Mouse (Mus musculus): ENCODE measurements around the gene Fndc10. TPM values are rescaled to one million over a fixed set of nuclear protein-coding genes. Genes with fewer than 3 reads are reported as not detected.

Fndc10 gene
- polyA plus RNA-seq, 1 experiment from 2014 or later, result 6.3 TPM

DNA sequence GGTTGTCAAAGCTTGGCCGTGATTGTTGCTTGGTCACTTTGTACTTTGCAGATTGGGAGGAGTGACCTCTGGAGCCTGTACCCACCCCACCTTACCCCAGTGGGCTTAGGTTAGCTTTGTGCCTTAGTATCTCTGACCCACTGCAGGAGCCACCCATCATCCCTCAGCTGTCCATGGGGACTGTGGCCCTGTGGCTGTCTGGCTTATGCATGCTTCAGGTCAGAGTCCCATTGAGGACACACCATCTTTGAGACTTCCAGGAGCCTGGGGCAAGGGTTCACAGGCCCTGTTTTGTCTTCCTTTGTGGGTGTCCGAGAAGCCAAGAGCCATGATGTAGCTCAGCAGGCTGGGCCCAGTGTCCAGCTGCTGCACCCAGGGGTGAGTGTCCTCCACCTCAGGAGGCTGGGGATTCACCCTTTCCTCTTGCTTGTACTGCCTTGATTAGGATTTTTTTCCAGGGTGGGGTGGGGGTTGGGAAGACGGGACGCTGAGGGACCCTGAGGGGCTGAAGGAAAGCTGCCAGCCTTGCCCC, 1.5 kb downstream of the Fndc10 start:
- peak overlapping the region; percentile 79 for H3K9ac ChIP-seq (replicated peaks; ENCODE audit: low read length)
- WGBS, result 76% methylated on average over 4 of the region's 4 CpGs
- H3K36me3 ChIP-seq (ENCODE audit: control insufficient read depth, insufficient read depth, low read length), result no peaks in the 10 kb centered on the region
- no peak overlapping the region for H3K27ac ChIP-seq (replicated peaks; ENCODE audit: low read depth, low read length)
- peaks cover 10% of the 10 kb centered on the region for H3K27me3 ChIP-seq (ENCODE audit: control insufficient read depth, insufficient read depth, low read length)
- peaks cover 15% of the 10 kb centered on the region for H3K4me1 ChIP-seq (ENCODE audit: control insufficient read depth, insufficient read depth, low read length)
- H3K9me3 ChIP-seq (ENCODE audit: control insufficient read depth, low read length), result no peaks in the 10 kb centered on the region
- peak overlapping the region; percentile 64 for H3K4me3 ChIP-seq (replicated peaks; ENCODE audit: low read depth, low read length)
- peak overlapping the region; percentile 82 for H3K4me2 ChIP-seq (ENCODE audit: low read length)
- DNase-seq (no peak), ATAC-seq (ENCODE audit: low FRiP score, low TSS enrichment) (no peak)

DNA sequence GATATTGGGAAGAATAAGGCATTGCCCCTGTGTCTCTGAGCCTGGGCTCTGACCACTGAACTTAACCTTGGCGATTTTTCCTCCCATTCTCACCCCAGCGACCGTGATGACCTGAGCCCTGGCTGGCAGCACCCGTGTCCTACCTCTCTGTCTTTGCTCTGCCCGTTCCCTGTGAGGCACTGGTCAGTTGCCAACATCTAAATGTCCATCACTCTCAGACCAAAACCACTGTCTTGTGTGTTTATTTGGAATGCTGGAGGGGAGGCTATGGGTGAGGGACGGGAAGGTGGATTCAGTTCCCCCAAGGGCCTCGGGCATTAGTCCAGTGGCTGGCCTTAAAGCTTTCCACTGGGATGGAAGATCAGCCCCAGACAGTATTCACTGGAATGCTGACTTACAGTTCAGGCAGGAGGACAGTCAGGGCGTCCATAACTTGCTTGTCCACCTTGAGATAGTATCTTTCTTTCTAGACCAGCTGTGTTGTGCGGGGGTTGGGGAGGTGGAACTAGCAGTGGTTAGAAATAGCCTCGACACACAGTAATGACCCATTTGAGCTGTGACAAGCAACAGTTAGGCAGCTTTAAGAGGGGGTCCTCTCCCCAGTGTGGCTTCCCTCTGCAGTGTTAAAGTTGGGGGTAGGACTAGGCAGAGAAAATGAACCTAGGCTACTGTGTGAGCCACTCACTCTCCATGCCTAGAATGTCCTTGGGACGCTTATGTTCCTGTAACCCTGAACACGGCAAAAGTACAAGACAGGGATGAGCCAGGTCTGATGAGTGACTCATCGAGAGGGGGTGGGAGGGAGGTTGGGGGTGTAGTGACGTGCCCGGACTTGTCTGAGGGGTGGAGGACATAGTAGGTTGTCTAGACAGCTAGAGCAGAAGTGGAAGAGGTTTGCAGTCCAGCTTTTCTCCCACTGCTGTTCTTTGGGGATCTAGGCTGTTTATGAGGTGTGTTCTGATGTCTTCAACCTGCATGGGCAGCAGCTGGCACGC, 2.4 kb downstream of the Fndc10 start:
- no peak for DNase-seq
- Histone ChIP-seq H3K9ac (replicated peaks; ENCODE audit: low read length) (peak overlapping the region; percentile 79; the same call in 1 of the 2 replicates), H3K9me3 (ENCODE audit: control insufficient read depth, low read length) (no peaks in the 10 kb centered on the region), H3K27me3 (ENCODE audit: control insufficient read depth, insufficient read depth, low read length) (peaks cover 10% of the 10 kb centered on the region), H3K4me3 (replicated peaks; ENCODE audit: low read depth, low read length) (no peak overlapping the region; the same call in 1 of the 2 replicates), H3K4me1 (ENCODE audit: control insufficient read depth, insufficient read depth, low read length) (peaks cover 15% of the 10 kb centered on the region), H3K4me2 (ENCODE audit: low read length) (peak overlapping the region; percentile 82), H3K27ac (replicated peaks; ENCODE audit: low read depth, low read length) (no peak overlapping the region), H3K36me3 (ENCODE audit: control insufficient read depth, insufficient read depth, low read length) (no peaks in the 10 kb centered on the region)
- 78% methylated on average over 16 of the region's 16 CpGs for WGBS
- no peak for ATAC-seq (ENCODE audit: low FRiP score, low TSS enrichment)

GRCm38 (mm10) chr4:155700425-155700824, 6.3 kb downstream of the Fndc10 start:
- H3K36me3 ChIP-seq (ENCODE audit: control insufficient read depth, insufficient read depth, low read length), result no peaks in the 10 kb centered on the region
- no peak overlapping the region for H3K4me3 ChIP-seq (replicated peaks; ENCODE audit: low read depth, low read length)
- peaks cover 6% of the 10 kb centered on the region for H3K27me3 ChIP-seq (ENCODE audit: control insufficient read depth, insufficient read depth, low read length)
- H3K4me1 ChIP-seq (ENCODE audit: control insufficient read depth, insufficient read depth, low read length), result peaks cover 16% of the 10 kb centered on the region
- DNase-seq, result peak; percentile 62
- no peak overlapping the region for H3K4me2 ChIP-seq (ENCODE audit: low read length)
- no peak overlapping the region for H3K27ac ChIP-seq (replicated peaks; ENCODE audit: low read depth, low read length)
- H3K9ac ChIP-seq (replicated peaks; ENCODE audit: low read length), result no peak overlapping the region
- H3K9me3 ChIP-seq (ENCODE audit: control insufficient read depth, low read length), result no peaks in the 10 kb centered on the region
- no peak for ATAC-seq (ENCODE audit: low FRiP score, low TSS enrichment)

GRCm38 (mm10) chr4:155703425-155703929, 9.3 kb downstream of the Fndc10 start:
- Histone ChIP-seq H3K36me3 (ENCODE audit: control insufficient read depth, insufficient read depth, low read length) (no peaks in the 10 kb centered on the region), H3K27ac (replicated peaks; ENCODE audit: low read depth, low read length) (no peak overlapping the region), H3K9ac (replicated peaks; ENCODE audit: low read length) (no peak overlapping the region), H3K4me1 (ENCODE audit: control insufficient read depth, insufficient read depth, low read length) (peaks cover 17% of the 10 kb centered on the region), H3K4me3 (replicated peaks; ENCODE audit: low read depth, low read length) (no peak overlapping the region), H3K27me3 (ENCODE audit: control insufficient read depth, insufficient read depth, low read length) (no peaks in the 10 kb centered on the region), H3K9me3 (ENCODE audit: control insufficient read depth, low read length) (no peaks in the 10 kb centered on the region), H3K4me2 (ENCODE audit: low read length) (no peak overlapping the region)
- 98% methylated on average over 4 of the region's 4 CpGs for WGBS
- DNase-seq (no peak), ATAC-seq (ENCODE audit: low FRiP score, low TSS enrichment) (no peak)

GRCm38 (mm10) chr4:155704721-155705591, 10.8 kb downstream of the Fndc10 start, which contains the start of gene Ssu72:
TSS of gene Ssu72 (plus strand) at chr4:155704800.
- ATAC-seq (ENCODE audit: low FRiP score, low TSS enrichment) (peak; percentile 97), DNase-seq (peak; percentile 99)
- Histone ChIP-seq H3K27ac (replicated peaks; ENCODE audit: low read depth, low read length) (peak within 1 kb of the TSS; percentile 94), H3K4me1 (ENCODE audit: control insufficient read depth, insufficient read depth, low read length) (peaks cover 17% of the 10 kb centered on the region), H3K4me2 (ENCODE audit: low read length) (peak within 1 kb of the TSS; percentile 75), H3K36me3 (ENCODE audit: control insufficient read depth, insufficient read depth, low read length) (no peaks in the 10 kb centered on the region), H3K9ac (replicated peaks; ENCODE audit: low read length) (peak within 1 kb of the TSS; percentile 82), H3K4me3 (replicated peaks; ENCODE audit: low read depth, low read length) (peak within 1 kb of the TSS; percentile 94), H3K9me3 (ENCODE audit: control insufficient read depth, low read length) (no peaks in the 10 kb centered on the region), H3K27me3 (ENCODE audit: control insufficient read depth, insufficient read depth, low read length) (no peaks in the 10 kb centered on the region)
- WGBS, result under 1% methylated on average over 83 of the region's 83 CpGs

DNA sequence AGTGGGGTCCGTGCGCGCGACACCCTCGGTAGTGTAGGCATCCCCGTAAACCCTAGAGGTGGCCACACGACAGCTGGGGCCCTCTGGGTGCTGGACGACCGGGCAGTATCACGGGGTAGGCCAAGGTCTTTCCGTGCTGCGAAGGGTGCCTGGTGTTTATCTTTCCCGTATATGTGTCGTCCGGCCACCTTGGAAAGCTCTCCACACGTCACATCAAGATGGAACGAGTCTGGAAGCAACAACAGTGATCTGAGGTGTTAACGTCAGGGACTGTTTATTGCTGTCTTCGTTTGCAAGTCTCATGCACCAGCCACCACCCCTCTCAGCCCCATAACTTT, 11.4 kb downstream of the Fndc10 start:
- Histone ChIP-seq H3K27ac (replicated peaks; ENCODE audit: low read depth, low read length) (peak overlapping the region; percentile 94), H3K27me3 (ENCODE audit: control insufficient read depth, insufficient read depth, low read length) (no peaks in the 10 kb centered on the region), H3K9me3 (ENCODE audit: control insufficient read depth, low read length) (no peaks in the 10 kb centered on the region), H3K4me3 (replicated peaks; ENCODE audit: low read depth, low read length) (peak overlapping the region; percentile 94), H3K4me1 (ENCODE audit: control insufficient read depth, insufficient read depth, low read length) (peaks cover 17% of the 10 kb centered on the region), H3K4me2 (ENCODE audit: low read length) (peak overlapping the region; percentile 75), H3K9ac (replicated peaks; ENCODE audit: low read length) (peak overlapping the region; percentile 82), H3K36me3 (ENCODE audit: control insufficient read depth, insufficient read depth, low read length) (no peaks in the 10 kb centered on the region)
- DNase-seq, result no peak
- ATAC-seq (ENCODE audit: low FRiP score, low TSS enrichment), result no peak
- under 1% methylated on average over 19 of the region's 19 CpGs for WGBS

DNA sequence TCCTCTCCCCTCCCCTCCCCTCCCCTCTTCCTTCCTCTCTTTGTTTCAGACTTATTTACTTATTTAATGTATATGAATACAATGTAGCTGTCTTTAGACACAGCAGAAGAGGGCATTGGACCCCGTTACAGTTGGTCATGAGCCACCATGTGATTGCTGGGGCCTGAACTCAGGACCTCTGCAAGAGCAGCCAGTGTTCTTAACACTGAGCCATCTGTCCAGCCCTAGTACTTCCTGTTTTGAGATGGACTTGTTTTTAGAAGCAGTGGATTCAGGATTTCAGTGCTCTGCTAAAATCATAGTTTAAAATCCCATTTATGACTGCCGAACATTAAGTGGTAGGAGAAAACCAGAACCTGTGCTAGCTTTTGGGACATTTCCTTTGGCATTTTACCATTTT, 14.4 kb downstream of the Fndc10 start:
- no peak overlapping the region for H3K4me2 ChIP-seq (ENCODE audit: low read length)
- no peaks in the 10 kb centered on the region for H3K36me3 ChIP-seq (ENCODE audit: control insufficient read depth, insufficient read depth, low read length)
- no peak for DNase-seq
- WGBS, result 92% methylated on average over 2 of the region's 2 CpGs
- no peak overlapping the region for H3K9ac ChIP-seq (replicated peaks; ENCODE audit: low read length)
- H3K4me1 ChIP-seq (ENCODE audit: control insufficient read depth, insufficient read depth, low read length), result peaks cover 17% of the 10 kb centered on the region
- no peaks in the 10 kb centered on the region for H3K27me3 ChIP-seq (ENCODE audit: control insufficient read depth, insufficient read depth, low read length)
- H3K4me3 ChIP-seq (replicated peaks; ENCODE audit: low read depth, low read length), result no peak overlapping the region
- no peak overlapping the region for H3K27ac ChIP-seq (replicated peaks; ENCODE audit: low read depth, low read length)
- H3K9me3 ChIP-seq (ENCODE audit: control insufficient read depth, low read length), result no peaks in the 10 kb centered on the region
- no peak for ATAC-seq (ENCODE audit: low FRiP score, low TSS enrichment)

- DNase-seq, result no peak
- no peaks in the 10 kb centered on the region for H3K27me3 ChIP-seq (ENCODE audit: control insufficient read depth, insufficient read depth, low read length)
- H3K27ac ChIP-seq (replicated peaks; ENCODE audit: low read depth, low read length), result no peak overlapping the region
- H3K9ac ChIP-seq (replicated peaks; ENCODE audit: low read length), result no peak overlapping the region
- H3K9me3 ChIP-seq (ENCODE audit: control insufficient read depth, low read length), result no peaks in the 10 kb centered on the region
- no peak for ATAC-seq (ENCODE audit: low FRiP score, low TSS enrichment)
- no peak overlapping the region for H3K4me2 ChIP-seq (ENCODE audit: low read length)
- peaks cover 17% of the 10 kb centered on the region for H3K4me1 ChIP-seq (ENCODE audit: control insufficient read depth, insufficient read depth, low read length)
- no peak overlapping the region for H3K4me3 ChIP-seq (replicated peaks; ENCODE audit: low read depth, low read length)
- H3K36me3 ChIP-seq (ENCODE audit: control insufficient read depth, insufficient read depth, low read length), result no peaks in the 10 kb centered on the region
These were observed 14.8 kb downstream of the Fndc10 start for GRCm38 (mm10) chr4:155708988-155709387.

Measured in midbrain, embryonic 14.5 days (tissue).